Mouse (Mus musculus) heart, adult 18-20 months (tissue): ENCODE data around the gene Prune2. TPM values are rescaled to one million over a fixed set of nuclear protein-coding genes. Genes with fewer than 3 reads are reported as not detected.
"Not testable (repeated sequence)": the region's sequence is repeated elsewhere in the genome, so short reads cannot be mapped to it uniquely, and the experiment has no call there.

Experiments
- DNase-seq, 2 experiments: peaks; one replicate each; pipeline ENCODE4 v3.0.0; 2021 to 2022; ENCODE audit warnings: mixed read lengths in 1 of 2
- total RNA-seq, 2 experiments: library from RNA; stranded (reverse); gene quantifications; 2 replicates each; pipeline ENCODE4 v1.2.3; 2021

Prune2 gene
- total RNA-seq, 2 experiments from 2014 or later, result 63.5 to 65.9 TPM

DNA sequence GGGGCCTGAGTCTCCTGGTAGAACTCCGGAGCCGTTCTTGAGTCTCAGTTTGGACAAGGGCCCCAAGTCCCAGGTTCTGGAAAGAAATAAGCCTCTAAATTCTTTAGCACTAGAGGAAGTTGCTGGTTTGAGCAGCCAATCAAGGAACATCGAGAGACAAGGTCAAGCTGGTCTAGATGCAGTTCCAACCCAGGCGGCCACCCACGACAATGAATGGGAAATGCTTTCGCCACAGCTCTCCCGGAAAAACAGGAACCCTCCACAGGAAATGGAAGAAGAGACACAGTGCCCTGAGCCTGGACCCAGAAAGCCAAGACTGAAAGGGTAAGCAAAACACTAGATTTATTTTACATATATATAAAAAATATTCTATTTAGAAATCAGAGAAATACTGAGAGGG lies 169.5 kb downstream of the Prune2 start:
- DNase-seq, result peak; percentile 15 to 57

- no peak for DNase-seq
Observed at GRCm38 (mm10) chr19:17130544-17130943, 174.6 kb downstream of the Prune2 start.

DNA sequence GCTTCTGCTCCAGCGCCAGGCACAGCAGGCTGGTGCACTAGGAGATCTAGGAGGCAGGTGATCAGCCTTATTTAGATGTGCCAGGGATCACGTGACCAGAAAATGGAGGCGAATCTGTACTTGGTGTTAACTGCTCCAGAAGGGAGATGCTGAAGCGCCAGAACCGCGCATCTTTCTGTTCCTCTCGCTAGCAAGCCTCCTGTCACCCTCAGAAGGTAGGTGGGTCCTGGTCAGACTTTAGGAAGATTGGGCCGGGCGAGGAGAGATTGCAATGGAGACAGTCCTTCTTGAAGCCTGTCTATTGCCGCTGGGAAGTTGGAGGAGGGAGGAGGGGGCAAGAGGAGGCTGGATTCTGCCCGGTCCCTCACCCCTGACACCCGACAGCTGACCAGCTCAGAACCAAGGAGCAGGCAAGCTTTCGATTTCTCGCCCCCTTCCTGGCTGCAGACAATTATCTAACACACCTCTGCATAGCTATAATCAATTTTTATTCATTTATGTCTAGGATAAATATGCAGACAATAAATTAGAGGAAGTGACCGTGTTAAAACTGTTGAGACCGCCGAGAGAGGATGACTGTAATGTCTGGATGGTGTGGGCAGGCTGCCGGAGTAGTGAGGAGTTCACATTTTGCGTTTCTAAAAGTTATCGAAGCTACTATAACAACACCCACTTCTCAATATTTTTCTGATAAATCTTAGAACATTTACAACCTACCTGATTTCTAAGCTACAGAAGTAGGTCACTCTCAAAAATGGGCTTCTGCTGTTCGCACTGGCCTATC lies 181.0 kb downstream of the Prune2 start:
- DNase-seq, result peak in 1 of 2 experiments; percentile 20

- no peak for DNase-seq
Observed at GRCm38 (mm10) chr19:17137656-17138055, 181.7 kb downstream of the Prune2 start.

- no peak for DNase-seq
Observed at GRCm38 (mm10) chr19:17138144-17138915, 182.4 kb downstream of the Prune2 start.

- DNase-seq, result no peak
Observed at GRCm38 (mm10) chr19:17140016-17140914, 184.3 kb downstream of the Prune2 start.

DNA sequence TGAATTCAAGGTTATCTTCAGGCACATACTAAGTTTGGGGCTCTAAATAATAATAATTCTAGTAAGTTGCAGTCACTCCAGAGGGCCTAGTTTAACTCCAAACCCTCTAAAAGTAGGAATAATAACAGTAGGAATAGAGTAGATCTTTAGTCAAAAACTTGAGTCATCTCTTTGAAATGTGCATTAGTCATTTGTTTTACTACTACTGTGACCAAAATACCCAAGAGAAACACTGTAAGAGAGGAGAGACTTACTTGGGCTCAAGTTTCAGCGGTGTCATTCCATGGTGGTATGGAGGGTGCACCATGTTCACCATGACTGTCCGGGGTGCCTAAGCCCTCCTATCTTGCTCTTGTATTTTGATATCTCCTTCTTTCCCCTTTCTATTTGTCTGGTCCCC lies 187.3 kb downstream of the Prune2 start:
- DNase-seq, result no peak

DNA sequence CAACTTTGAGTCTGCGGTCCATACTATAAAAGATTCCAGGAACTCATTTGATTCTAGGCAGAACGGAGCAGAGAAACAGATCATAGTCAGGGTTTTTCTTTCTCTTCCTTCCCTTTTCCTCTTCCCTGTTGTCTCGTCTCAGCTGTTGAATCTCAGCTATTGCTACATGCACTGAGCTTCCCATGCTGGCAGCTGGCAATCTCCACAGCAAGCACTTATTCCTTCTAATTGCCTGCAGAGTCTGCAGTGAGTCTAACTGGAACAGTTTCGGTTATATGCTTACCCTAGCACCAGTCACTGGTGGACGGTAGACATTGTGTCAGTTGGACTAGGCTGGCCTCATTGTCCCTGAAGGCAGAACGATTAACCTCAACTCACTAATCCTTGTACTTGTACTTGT lies 188.3 kb downstream of the Prune2 start:
- peak in 1 of 2 experiments; percentile 64 for DNase-seq

DNA sequence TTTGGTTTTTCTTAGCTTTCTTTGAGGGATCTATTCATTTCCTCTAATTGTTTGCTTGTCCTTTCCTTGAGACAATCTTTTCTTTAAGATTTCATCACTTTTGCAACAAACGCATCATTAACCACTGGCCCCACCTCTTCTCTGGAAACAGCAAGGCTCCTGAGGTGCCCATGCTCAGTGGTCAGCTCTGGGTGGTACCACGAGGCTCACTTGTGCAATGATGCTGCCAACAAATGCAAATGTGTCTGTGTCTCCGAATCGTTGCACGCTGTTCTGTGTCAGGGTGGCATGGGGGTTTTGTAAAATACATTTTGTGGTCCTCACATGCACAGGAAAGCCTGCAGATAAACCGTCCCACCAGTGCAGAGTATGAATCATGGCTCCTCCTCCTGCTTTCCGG lies 194.1 kb downstream of the Prune2 start:
- DNase-seq, result no peak

DNA sequence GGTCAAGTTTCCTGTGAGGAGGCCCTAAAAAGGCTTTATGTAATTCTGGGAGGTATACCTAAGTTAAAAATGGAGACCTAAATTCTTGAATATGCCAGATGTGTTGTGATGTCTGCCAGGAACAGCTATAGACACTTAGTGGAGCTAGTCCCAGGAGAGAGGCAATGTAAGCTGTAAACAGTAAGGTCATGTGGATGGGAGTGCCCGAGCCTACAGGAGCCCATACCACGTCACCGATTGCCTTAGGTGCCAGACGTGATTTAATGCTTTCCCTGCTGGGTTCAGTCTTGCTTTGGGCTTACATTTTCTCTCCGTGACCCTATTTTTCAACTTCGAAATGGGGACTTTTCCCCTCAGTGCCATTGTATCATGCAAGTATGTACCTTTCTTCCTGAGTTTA lies 195.9 kb downstream of the Prune2 start:
- DNase-seq, result no peak

GRCm38 (mm10) chr19:17152461-17152860 lies 196.5 kb downstream of the Prune2 start:
- no peak for DNase-seq

DNA sequence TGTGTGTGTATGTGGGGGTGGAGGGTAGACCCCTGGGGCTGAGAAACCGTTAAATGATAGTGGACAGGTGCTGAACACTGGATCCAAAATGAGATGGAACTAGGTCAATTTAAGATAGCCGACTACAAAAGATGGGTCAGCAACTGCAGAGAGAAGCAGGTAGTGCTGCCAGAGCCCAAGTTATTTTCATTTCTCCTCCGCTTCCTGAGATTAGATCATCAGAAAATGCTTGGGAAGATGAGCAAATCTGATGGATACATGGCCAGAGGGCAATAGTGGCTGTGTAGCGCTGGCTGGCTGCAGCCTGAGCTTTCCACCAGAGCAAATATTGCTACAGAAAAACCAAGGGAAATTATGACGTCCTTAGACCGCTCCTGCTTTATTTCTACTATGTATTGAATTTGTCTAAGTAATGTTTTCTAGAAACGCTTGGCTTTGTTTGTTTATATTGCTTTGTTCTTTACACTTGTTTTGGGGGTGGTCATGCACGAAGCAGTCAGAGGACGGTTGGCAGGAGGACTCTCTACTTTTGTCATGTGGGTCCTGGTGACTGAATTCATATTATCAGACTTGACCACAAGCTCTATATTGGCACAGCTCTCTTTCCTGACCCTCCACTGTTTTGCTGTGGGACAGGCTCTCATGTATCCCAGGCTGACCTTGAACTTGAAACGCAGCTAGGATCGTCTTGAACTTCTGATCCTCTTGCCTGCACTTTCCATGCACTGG lies 198.2 kb downstream of the Prune2 start:
- no peak for DNase-seq

GRCm38 (mm10) chr19:17155216-17155615 lies 199.3 kb downstream of the Prune2 start:
- DNase-seq, result no peak

DNA sequence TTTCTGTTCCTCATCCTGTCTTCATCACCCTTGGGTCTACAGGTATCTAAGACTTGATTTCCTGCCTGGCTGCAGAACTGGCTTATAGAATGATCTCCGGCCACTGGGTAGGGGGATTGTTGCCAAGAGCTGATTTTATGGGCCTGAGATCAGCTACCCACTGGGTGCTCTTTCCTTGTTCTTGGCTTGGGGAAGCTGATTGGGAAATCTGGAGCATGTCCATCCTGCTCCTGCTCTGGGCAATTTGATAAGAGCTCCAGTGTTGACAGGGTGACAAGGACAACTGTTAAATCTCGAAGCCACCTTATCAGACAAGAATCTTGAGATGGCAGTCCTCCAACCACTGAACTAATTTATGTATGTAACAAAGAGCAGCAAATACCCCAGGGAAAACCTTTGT lies 203.8 kb downstream of the Prune2 start:
- peak; percentile 53 to 56 for DNase-seq

- DNase-seq, result no peak
Observed at GRCm38 (mm10) chr19:17160231-17160630, 204.3 kb downstream of the Prune2 start.

- DNase-seq, result peak; percentile 67
Observed at GRCm38 (mm10) chr19:17163511-17163953, 207.6 kb downstream of the Prune2 start.

- DNase-seq, result peak in 1 of 2 experiments; percentile 49
Observed at GRCm38 (mm10) chr19:17166288-17166687, 210.4 kb downstream of the Prune2 start.

DNA sequence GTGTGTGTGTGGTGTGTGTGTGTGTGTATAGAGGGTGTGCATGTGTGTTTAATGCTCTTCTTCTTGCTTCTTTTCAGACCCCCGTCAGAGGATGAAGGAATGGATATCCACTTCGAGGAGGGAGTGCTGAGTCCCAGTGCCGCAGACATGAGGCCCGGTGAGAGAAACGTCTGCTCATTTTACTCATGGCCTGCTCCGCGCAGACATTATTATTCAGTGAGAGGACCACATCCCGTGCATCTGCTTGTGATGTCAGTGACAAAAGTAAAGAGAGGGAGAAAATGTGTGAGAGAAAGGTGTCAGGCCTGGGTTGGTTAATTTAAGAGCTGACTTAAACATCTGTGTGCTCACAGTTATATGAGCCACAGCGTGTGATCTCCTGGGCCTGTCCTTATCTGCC lies 212.3 kb downstream of the Prune2 start:
- no peak for DNase-seq

GRCm38 (mm10) chr19:17169746-17170145 lies 213.8 kb downstream of the Prune2 start:
- DNase-seq, result no peak

GRCm38 (mm10) chr19:17174501-17174900 lies 218.6 kb downstream of the Prune2 start:
- DNase-seq, result not testable (repeated sequence)

- no peak for DNase-seq
Observed at GRCm38 (mm10) chr19:17180506-17180905, 224.6 kb downstream of the Prune2 start.

DNA sequence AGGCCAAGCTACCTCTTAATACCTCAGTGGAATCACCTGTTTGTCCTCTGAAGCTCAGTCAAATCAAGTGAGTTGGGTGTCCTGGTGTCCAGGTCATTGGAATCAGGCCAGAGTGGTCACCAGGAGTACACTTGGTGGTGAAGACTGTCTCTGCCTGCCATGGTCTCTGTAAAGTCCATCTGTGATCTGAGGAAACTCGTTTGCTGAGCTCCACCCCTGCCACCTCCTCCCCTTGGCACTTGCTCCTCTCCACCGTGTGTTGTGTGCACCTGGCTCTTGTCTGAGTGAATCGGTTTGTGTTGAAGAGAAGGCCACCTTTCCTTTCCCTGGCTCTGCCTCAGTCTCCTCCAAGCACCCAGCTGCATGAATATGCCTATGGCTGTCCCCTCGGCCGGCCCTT lies 238.8 kb downstream of the Prune2 start:
- no peak for DNase-seq
